Mouse (Mus musculus) heart, postnatal 25 days (tissue): ENCODE measurements at regions not wholly inside any gene's neighbourhood (a gene's known extent, or its start where the extent isn't known, plus 50 kb on each side); places are given as distances from the start of the nearest gene placed in this dataset.

Experiments
- DNase-seq: peaks from one replicate; pipeline ENCODE4 v3.0.0; 2022; ENCODE audit warnings: low spot score
- intact Hi-C: fragments of 180-260 bp; cut with DNase I; formaldehyde crosslinking; loops from one replicate; pipeline ENCODE4 v1.15.1; 2025

DNA sequence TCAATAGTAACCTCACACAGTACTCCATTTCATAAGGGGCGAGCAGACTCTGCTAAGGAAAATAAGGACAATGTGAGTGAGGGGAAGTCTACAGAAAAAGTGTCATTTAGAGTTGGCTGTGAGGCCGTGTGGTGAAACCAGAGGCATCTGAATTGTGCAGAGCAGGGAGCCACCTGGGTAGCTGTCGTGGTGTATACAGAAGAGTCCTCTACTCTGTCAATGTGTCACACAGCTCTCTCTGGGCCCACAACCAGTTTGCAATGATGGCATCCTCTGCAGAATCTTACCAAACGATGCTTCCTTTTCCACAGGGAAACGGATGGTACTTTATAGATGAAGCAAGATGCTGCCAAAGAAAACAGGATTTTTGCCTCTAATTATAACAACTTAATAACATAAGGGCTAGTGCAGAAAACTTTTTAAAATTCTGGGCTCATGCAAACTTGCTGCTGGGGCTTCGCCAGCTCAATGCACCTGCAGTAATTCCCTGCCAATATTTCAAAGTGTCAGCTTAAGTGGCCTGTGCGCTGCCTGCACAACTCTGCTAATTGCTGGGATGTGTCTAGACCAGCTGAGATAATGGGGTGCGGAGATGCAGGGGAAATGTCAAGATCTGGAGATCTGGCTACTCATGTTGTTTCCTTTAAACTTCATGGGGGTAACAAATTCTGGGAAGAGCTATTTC is 505.8 kb downstream of the Dok5 start:
- no peak for DNase-seq
- intact Hi-C loops, result no loop called here

DNA sequence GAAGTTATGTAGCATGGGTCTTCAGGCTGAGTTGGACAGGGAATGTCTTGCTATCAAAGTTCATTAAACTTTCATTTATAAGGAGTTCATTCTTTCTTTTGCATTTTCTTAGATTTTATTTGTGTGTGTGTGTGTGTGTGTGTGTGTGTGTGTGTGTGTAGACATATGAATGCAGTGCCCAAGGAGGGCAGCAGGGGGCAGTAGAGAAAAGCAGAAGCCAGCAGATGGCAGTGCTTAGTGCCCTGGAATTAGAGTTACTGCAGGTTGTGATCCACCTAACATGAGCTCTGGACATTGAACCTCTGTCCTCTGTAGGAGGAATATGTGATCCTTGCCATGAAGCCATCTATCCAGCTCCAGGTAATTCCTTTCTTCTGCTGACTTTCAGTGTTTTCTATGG is 501.2 kb downstream of the Dok5 start:
- no peak for DNase-seq
- intact Hi-C loops, result no loop called here

DNA sequence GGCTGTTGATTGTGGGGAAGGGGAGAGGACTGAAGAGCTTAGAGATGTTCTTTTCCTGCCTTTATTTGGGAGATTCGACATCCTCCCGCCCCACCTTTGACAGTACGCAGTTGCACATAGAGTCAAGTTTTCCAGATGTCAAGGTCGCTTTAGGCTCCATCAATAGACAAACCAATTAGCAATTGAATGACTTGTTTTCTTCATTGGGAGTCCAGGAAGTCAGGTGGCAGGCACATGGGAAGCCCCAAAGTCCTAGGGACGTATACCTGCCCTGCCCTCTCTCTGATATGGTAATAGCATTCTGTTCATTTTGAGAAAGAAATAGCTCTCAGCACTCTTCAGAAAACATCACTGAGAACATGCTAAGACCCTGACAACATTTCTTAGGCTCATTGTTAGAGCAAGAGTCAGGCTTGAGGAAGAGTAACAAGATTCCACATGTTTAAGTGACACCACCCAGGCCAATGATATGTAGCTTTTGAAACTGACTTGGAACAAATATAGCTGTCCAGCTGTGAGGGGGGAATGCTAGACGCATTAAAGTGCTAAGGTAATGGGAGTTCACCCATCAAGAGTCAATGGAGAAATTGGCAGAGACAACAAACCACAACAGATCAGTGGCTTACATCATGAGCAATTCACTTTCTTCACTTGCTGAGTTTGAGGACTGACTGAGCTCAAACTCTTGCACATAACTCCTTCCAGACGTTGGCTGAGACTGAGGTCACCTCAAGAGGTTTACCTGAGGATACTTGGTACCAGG is 499.9 kb downstream of the Dok5 start:
- no peak for DNase-seq
- intact Hi-C loops, result no loop called here

DNA sequence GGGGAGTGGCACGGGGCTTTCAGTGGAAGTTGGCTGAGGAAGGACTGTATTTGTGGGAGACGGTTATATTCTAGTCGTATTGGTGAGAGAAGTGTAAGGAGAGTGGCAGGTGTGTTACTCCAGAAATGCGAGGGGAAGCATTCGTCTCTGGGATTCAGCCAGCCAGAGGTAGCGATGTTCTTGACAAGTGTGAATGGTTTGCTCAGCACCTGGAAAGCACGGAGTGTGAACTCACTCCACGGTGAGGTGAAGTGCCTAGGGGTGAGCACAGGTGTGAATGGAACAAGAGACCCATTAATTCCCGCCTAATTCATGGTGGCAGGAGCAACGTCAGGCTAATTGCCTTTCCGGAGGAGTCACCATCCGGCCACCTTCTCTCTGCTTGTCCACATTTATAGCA is 498.9 kb downstream of the Dok5 start:
- intact Hi-C loops, result no loop called here
- DNase-seq, result no peak

DNA sequence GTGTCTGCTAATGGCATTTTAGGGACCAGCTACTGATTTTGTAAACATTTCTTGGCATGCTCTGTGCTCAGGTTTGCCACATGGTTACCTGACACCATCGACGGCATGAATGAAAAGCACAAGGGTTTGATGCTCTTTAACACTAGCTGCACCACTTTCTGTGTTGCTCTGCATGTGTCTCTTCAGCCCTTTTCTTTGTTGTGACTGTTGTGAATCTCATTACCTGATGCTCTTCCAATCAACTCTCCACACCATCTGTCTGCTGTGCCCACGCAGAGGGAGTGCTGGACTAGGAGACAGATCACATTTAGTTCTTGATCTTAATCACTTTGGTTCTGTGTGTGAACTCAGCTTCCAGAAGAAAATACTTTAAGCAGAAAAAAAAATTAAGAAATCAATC is 496.6 kb downstream of the Dok5 start:
- intact Hi-C loops, result no loop called here
- no peak for DNase-seq

DNA sequence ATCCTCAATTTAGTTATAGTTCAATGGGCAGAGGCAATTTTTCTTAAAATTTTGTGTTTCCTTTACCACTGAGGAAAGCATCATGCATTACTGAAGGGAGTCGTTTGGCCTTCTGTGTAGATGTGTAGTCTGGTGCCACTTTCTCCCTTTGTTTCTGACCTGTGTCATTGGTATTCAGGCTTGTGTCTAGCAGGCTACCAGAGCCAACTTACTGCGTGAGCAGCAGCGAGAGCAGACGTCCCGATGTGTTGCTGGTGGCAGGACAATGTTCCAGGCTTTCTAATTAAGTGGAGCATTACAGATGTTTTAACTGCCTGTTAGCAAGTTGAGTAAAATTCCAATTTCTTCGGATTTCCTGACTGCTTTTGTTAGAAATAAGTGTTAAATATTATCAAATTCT is 482.2 kb downstream of the Dok5 start:
- intact Hi-C loops, result no loop called here
- DNase-seq, result no peak

DNA sequence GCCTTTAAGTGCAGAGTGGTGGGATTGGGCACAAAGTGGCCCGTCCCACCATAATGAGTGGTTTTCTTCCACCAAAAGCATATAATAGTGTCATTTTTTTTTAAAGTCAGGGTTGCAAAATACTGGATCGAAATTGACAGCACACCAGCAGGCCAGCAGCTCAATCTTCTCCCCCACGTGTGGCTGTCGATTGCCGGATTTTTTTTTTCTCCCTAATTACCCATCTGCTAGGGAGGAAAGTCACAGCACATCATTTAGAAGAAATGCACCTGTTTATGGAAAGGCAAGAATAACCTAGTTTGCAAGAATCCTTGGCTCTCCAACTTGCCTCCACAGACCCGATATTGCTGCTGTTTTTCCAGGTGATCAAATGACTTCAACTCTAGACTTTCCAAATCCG is 464.9 kb downstream of the Dok5 start:
- intact Hi-C loops, result no loop called here
- DNase-seq, result no peak

- no peak for DNase-seq
- intact Hi-C loops, result no loop called here
These were observed 460.6 kb downstream of the Dok5 start for GRCm38 (mm10) chr2:171192181-171192580.
